Mouse (Mus musculus) Muller cell, postnatal 12 days (primary cell): ENCODE results near the gene Zic4.

Experiments used
- DNase-seq: peaks from one replicate; pipeline ENCODE4 v3.0.0-alpha.2; 2015; ENCODE audit errors: inconsistent ontology term

Zic4 gene

GRCm38 (mm10) chr9:91361856-91362601 is at the start of gene Zic4:
Gene Zic4 (plus strand): TSS chr9:91362413.
- peak; percentile 81 for DNase-seq

GRCm38 (mm10) chr9:91347591-91347990 is 14.6 kb upstream of the Zic4 start:
- no peak for DNase-seq

- DNase-seq = no peak
Observed at GRCm38 (mm10) chr9:91348746-91349145, 13.5 kb upstream of the Zic4 start.

GRCm38 (mm10) chr9:91350211-91350791 is 11.9 kb upstream of the Zic4 start:
- no peak for DNase-seq

GRCm38 (mm10) chr9:91350861-91351291 is 11.3 kb upstream of the Zic4 start:
- DNase-seq = peak; percentile 77

- DNase-seq = no peak
Observed at GRCm38 (mm10) chr9:91351361-91351760, 10.9 kb upstream of the Zic4 start.

GRCm38 (mm10) chr9:91351961-91352411 is 10.2 kb upstream of the Zic4 start:
- DNase-seq = no peak

GRCm38 (mm10) chr9:91352786-91353185 is 9.4 kb upstream of the Zic4 start:
- DNase-seq = peak; percentile 56

GRCm38 (mm10) chr9:91353551-91354433 is 8.4 kb upstream of the Zic4 start:
- peak; percentile 24 for DNase-seq

GRCm38 (mm10) chr9:91354434-91355269 is 7.6 kb upstream of the Zic4 start:
- peak; percentile 21 for DNase-seq

- no peak for DNase-seq
Observed at GRCm38 (mm10) chr9:91355270-91355589, 7.0 kb upstream of the Zic4 start.

- DNase-seq = peak; percentile 92
Observed at GRCm38 (mm10) chr9:91355629-91356352, 6.4 kb upstream of the Zic4 start.

GRCm38 (mm10) chr9:91356353-91356740 is 5.9 kb upstream of the Zic4 start:
- DNase-seq = no peak

- no peak for DNase-seq
Observed at GRCm38 (mm10) chr9:91357321-91357720, 4.9 kb upstream of the Zic4 start.

- DNase-seq = peak; percentile 42
Observed at GRCm38 (mm10) chr9:91358851-91359687, 3.1 kb upstream of the Zic4 start.

- DNase-seq = peak; percentile 54
Observed at GRCm38 (mm10) chr9:91360151-91361032, 1.8 kb upstream of the Zic4 start.

GRCm38 (mm10) chr9:91361033-91361855 is 969 bp upstream of the Zic4 start:
- peak; percentile 42 for DNase-seq
